Mouse (Mus musculus) frontal cortex, adult 2 months (tissue): Measurements from ENCODE around the gene Sirpb1a. TPM values are rescaled to one million over a fixed set of nuclear protein-coding genes. Genes with fewer than 3 reads are reported as not detected.
"Not testable (repeated sequence)": the region's sequence is repeated elsewhere in the genome, so short reads cannot be mapped to it uniquely, and the experiment has no call there.

Source experiments
- DNase-seq, 2 experiments: peaks; one replicate each; pipeline ENCODE4 v3.0.0; 2022; ENCODE audit warnings: low spot score in 1 of 2; ENCODE audit errors: extremely low spot score in 1 of 2
- polyA plus RNA-seq: library from polyadenylated mRNA; depleted of rRNA; stranded (reverse); fragments of >200 nt; gene quantifications from 2 replicates; pipeline ENCODE4 v1.2.3, GENCODE M21; 2012; rRNA removed

Gene Sirpb1a
- polyA plus RNA-seq: not detected in 2 replicates

- not testable (repeated sequence) for DNase-seq
These were observed at the start of gene Sirpb1a for GRCm38 (mm10) chr3:15426447-15426846. Gene Sirpb1a, minus strand, starts transcription at chr3:15426520.

- DNase-seq: not testable (repeated sequence)
These were observed 48.5 kb upstream of the Sirpb1a start for GRCm38 (mm10) chr3:15474831-15475230.

GRCm38 (mm10) chr3:15470158-15470557 is 43.8 kb upstream of the Sirpb1a start:
- not testable (repeated sequence) for DNase-seq

GRCm38 (mm10) chr3:15443936-15444335 is 17.6 kb upstream of the Sirpb1a start:
- not testable (repeated sequence) for DNase-seq

GRCm38 (mm10) chr3:15439844-15440243 is 13.5 kb upstream of the Sirpb1a start:
- not testable (repeated sequence) for DNase-seq

- no peak for DNase-seq
These were observed 1.6 kb upstream of the Sirpb1a start for GRCm38 (mm10) chr3:15427917-15428316.

GRCm38 (mm10) chr3:15355690-15356089 is 70.6 kb downstream of the Sirpb1a start:
- not testable (repeated sequence) for DNase-seq

- not testable (repeated sequence) for DNase-seq
These were observed 76.0 kb downstream of the Sirpb1a start for GRCm38 (mm10) chr3:15350318-15350717.

GRCm38 (mm10) chr3:15345606-15346005 is 80.7 kb downstream of the Sirpb1a start:
- DNase-seq: not testable (repeated sequence)

- DNase-seq: no peak
These were observed 86.0 kb downstream of the Sirpb1a start for GRCm38 (mm10) chr3:15340287-15340686.

- no peak for DNase-seq
These were observed 92.1 kb downstream of the Sirpb1a start for GRCm38 (mm10) chr3:15334182-15334581.

- DNase-seq: no peak
These were observed 94.3 kb downstream of the Sirpb1a start, which contains the start of gene Gm9733 for GRCm38 (mm10) chr3:15332063-15332462. Gene Gm9733, minus strand, starts transcription at chr3:15332302.

GRCm38 (mm10) chr3:15331545-15331944 is 94.8 kb downstream of the Sirpb1a start:
- DNase-seq: no peak

GRCm38 (mm10) chr3:15329549-15329948 is 96.8 kb downstream of the Sirpb1a start:
- no peak for DNase-seq

Other genes starting within 250 kb of the Sirpb1a start
- gene Gm9733, start 94.2 kb downstream of the Sirpb1a start, polyA plus RNA-seq: not detected in 2 replicates
- not detected in 2 replicates for gene Sirpb1b, start 148.5 kb upstream of the Sirpb1a start, polyA plus RNA-seq